Mouse (Mus musculus): Measurements from ENCODE around the gene Lta. TPM values are rescaled to one million over a fixed set of nuclear protein-coding genes. Genes with fewer than 3 reads are reported as not detected.

Lta gene
- polyA plus RNA-seq (2012; ENCODE audit: low replicate concordance), result 4.2 and 5.6 TPM in 2 replicates

DNA sequence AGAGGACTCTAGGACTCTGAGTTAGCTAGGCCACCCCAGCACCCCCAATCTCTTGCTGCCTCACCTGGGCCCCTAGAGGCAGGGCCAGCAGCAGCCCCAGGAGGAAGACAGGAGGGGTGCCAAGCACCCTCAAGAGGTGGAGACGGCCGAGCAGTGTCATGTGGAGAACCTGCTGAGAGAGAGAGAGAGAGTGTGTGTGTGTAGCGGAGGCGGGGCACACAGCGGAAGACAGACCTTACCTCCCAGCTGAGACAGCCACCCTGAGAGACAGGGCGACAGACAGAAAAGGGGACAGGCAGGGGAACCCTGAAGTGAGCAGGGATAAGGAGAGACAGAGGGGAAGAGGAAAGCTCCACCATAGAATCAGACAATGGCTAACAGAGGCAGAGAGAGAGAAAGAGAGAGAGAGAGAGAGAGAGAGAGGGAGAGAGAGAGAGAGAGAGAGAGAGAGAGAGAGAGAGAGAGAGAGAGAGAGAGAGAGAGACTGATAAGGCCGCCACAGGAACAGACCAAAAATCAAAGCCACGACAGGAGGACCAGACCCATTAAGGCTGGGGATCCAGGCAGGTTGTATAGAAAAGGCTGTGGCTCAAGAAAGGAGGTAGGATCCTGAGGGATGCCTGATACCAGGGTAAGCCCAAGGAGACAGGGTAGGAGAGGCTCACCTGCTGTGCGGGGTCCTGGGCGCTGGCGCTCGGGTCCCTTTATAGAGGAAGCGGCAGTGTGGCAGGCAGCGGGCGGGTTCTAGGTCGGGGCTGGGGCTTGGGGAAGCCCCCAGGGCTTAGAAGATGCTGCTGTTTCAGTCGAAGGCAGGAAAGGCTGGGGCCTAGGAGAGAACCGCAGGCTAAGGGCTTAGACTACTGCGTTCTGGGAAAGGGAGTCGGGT, at the start of gene Lta:
Lta (minus strand) TSS at position 858 of the 886 bp plus-strand sequence.

DNA sequence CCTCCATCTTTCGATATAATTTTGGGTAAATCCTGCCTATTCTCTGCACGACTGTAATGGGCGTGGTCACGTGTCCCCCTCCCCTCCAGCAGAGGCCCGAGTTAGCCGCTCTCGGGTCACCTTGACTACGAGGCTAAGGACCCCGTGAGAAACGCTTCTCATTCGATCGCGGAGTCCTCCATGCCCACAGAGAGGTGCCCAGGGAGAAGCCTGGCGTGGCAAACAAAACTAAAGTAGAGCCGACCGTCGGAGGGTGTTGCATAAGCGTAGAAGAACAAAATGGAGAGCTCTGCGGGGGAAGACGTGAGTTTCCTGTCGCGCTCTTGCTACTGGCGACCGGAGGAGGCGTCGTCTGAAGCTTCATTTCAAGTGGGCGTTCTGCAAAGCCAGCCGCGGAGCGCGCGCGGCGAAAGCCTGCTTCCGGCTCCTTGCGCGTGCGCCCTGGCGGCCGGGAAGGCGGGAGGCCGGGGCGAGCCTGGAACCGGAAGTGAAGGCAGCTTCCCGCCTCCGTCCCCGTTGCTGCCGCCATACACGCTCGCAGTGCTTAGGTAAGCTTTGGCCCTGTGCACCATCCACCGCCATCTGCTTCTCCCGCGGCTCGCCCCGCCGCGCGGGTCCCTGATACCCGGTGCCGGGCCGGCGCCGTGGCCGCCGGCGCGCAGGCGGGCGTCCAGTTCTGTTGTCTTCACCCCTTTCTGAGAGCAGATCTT, 36.3 kb upstream of the Lta start, which contains the start of gene Ddx39b:
Ddx39b (plus strand) TSS at position 442 of the 710 bp plus-strand sequence.

DNA sequence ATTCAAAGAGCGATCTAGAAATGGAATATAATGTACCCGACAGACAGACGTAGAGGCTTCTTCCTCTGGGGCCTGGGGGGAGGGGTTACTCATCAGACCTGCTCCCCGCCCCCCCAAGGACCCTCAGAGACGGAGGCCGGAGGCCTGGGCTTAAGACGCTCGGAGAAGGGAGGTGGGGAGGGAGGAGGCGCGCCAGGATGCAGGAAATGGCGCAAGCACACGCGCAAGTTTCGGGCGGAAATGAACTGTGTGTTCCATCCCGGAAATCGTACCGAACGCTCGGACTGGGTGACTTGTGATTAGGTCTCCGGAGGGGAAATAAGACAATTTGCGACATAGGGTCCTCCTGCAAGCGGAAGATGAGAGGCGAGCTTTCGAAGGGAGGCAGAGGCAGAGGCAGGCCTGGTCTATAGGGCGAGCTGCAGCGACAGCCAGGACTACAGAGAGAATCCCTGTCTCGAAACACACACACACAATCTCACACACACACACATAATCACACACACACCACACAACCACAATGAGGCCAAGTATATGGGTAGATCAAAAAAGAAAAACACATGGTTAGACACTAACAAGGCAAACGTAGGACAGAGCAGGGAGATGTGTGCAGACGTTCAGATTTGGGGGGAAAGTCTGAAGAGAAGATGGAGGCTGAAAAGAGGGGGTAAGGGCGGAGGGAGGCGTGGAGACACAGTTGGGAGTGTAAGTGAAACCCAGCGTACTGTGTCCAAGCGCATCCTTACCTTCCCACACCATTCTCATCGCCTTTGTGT, 30.7 kb upstream of the Lta start, which contains the start of gene Nfkbil1:
Nfkbil1 (minus strand) TSS at position 179 of the 776 bp plus-strand sequence.

DNA sequence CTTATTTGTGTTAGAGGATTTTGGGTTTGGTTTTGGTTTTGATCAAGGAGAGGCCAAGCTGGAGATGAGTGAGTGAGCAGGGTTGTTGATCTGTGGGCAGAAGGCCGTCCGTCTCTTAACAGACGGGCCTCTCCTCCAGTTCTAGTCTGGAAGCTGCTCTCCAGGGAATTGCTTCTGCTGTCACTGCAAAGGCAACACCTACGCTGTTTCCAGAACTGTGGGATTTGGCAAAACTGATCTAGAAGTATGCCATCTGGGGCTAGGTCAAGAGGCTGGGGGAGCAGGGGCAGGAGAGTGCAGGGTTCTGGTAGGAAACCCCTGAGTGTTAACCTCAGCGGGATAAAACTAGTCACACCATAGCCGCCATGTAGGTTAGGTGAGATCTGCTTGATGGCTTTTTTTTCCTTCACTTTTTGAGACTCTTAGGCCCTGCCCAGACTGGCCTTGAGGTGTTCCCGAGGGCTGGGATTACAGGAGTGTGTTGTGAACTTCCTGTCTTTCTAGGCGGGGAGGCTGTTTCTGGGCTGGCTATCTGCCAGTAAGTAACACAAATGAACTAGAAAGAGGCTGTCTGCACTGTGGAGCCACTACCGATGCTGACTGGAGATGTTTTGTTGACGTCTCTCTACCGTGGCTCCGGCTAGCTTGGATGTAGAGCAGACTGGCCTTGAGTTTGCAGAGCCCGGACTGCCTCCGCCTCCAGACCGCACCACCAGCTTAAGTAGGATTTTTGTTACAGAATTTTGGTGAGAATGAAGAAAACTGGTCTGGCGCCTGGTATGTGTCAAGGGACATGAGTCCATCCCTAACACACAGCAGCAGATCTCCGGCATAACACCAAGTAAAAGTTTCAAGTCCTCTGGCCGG, 28.2 kb upstream of the Lta start, which contains the start of gene Atp6v1g2:
Atp6v1g2 (plus strand) TSS at position 547 of the 867 bp plus-strand sequence.

DNA sequence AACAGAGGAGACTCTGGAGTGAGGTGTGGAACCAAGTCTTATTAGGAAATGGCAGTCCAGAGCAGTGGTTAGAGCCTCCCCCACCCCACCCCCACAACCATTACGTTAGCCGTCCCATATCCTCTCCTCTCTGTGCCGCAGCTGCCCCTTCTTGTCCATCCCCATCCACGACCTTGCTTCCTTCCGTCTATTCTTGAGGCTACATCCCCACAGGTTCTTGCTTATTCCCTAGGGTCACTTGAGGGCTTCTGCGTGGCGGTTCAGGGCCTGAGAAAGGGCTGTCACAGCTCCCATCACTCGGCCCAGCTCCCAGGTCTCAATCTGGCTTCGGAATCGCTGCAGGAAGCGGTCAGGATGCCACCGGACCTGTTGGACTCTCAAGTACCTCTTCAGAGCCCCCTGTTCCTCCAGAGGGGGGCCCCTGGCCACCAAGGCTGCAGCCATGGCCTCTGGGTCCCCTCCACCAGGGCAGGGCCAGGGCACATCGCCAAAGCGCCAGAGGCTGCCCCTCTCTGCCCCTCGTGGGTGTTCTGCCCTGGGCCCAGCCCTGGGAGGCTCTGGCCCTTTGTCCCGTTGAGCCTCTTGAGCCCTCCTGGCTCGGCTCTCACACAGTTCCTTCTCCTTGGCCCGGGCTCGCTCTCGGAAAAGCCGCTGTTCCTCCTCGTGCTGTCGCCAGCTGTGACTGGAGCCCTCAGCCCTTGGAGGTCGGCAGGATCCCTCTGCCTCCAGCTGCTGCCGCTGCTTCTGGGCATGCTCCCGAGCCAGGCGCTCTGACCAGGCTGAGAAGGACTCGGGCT, 15.2 kb upstream of the Lta start, which contains the start of gene Gm16181:
Gm16181 (plus strand) TSS at position 679 of the 797 bp plus-strand sequence.

DNA sequence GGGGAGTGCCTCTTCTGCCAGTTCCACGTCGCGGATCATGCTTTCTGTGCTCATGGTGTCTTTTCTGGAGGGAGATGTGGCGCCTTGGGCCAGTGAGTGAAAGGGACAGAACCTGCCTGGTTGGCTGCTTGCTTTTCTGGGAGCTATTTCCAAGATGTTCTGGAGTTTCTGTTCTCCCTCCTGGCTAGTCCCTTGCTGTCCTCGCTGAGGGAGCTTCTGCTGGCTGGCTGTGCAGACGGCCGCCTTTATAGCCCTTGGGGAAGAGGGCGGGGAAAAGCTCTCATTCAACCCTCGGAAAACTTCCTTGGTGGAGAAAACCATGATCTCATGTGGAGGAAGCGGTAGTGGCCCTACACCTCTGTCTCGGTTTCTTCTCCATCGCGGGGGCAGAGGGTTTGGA, 3.4 kb downstream of the Lta start, which contains the start of gene Tnf:
Tnf (minus strand) TSS at position 221 of the 400 bp plus-strand sequence.

DNA sequence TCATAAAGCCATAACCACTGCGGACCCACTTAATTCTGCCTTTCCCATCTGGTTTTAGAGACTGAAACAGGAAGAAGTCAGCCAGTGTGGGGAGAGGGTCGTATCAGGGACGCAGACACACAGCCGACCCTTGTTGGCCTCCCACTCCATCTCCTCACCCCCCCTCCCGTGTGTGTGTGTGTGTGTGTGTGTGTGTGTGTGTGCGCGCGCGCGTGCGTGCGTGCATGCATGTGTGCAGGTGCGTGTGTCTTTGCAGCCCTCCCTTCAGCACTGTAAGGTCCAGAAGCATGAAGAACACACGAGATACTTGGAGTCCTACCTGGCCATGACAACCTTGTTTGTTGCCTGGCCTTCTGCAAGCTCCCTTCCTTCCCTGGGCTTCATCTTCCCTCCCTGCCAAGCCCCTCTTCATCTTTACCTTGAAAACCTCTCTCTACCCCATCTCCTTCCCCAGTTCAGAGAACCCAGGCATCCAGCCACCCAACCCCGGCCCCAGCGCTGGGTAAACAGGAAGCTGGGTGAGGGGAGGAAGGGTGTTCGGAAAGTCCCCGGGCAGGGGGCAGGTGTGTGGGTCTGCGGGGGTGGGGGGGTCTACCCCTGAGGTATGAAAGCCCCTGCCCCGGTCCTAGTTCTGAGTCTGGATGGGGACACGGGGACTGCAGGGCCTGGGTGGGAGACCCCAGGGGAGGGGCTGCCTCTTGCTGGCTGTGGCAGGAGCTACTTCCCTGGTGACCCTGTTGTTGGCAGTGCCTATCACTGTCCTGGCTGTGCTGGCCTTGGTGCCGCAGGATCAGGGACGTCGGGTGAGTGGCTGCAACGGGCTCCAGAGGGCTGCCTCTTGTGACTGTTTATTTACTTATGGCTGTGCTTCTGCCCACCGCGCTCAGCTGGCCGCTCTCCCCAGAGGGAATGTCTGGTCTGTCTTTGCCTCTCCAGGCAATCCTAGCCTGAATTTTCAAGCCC, 11.0 kb downstream of the Lta start, which contains the start of gene Ltb:
Ltb (plus strand) TSS at position 559 of the 963 bp plus-strand sequence.

DNA sequence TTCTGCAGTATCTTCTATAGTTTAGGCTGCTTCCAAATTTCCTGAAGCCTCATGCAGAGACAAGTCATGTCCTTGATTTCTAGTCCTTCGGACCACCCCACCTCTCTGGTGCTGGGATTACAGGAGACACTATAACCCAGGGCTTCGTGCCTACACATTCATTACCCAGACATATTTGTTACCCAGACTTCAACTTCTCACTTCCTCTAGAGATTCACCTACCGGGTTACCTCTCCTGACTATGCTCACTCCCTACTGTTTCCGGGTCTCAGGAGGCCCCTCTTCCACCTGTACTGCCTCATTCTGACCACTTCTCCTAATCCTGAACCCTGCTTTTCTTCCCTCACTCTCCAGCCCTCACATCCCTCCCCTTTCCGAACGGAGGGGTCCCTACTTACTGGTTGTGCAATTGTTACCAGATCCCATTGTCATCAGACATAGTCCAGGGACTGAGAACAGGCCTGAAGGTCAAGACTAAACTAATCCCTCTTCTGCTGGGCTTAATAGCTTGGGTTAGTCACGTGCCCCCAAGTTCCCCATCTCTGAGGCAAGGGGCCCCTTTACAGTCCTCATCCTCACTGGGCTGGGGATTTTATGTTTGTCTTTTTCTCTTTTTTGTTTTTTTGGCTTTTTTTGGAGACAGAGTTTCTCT, 17.1 kb downstream of the Lta start, which contains the start of gene Lst1:
Lst1 (minus strand) TSS at position 481 of the 652 bp plus-strand sequence.

DNA sequence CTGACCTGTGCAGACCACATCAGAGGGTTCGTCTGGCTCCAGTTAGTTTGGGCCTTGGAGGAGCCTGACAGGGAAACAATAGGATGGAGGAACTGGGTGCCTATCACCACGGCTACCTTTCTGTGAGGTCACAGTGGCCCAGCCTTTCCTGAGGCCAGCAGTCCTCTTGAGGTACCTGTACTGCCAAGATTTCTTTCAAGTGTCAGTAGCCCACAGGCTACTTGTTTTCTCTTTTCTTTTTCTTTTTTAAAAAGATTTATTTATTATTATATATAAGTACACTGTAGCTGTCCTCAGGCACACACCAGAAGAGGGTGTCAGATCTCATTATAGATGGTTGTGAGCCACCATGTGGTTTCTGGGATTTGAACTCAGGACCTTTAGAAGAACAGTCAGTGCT, 29.2 kb downstream of the Lta start, which contains the start of gene Aif1:
Aif1 (minus strand) TSS at position 101 of the 400 bp plus-strand sequence.

DNA sequence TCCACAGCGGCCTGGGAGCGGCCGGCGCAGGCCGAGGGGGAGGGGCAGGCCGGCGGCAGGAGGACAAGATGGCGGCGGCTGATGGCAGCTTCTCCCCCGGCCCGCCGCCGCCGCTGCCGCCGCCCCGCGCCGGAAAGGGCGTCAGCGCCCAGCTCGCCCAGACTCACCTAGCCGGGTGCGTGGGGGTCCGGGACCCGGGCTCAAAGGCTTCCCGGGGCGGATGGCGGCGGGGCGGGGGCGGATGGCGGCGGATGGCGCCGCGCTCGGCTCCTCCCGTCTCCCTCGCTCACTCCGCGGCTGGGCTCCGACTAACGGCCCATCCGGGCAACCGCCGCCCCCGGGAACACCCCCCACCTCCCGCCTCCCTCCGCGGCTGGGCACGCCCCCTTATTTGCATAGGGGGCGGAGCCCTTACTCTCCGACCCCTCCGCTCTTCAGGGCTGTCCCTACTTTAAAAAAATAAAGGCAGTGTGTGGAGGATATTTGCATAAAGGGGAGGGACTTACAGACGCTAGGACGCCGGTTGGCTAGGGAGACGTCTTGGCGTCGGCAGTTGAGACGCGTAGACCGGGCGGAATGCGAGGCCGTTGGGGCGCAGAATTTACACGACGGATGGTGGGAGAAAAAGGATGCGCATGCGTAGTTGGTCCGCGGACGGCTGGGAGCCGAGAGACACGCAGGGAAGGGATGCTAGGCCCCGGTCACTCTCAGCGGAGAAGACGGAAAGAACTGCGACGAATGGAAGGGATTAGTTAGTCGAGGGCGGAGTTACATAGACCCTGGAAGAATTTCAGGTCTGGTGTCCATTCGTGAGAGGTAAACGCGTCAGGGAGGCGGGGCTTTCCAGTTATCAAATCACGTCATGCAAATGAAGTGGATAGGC, 40.3 kb downstream of the Lta start, which contains the start of gene Prrc2a:
Prrc2a (minus strand) TSS at position 330 of the 883 bp plus-strand sequence.

Other genes with a start within 250 kb of the Lta start
- 16.5 and 41.3 TPM in 2 replicates for gene Hspa1b, start 246.1 kb downstream of the Lta start, polyA plus RNA-seq (2012; ENCODE audit: low replicate concordance)
- gene Gm20481, start 235.4 kb downstream of the Lta start, polyA plus RNA-seq (2012; ENCODE audit: low replicate concordance), result not detected in 2 replicates
- gene Hspa1a, start 233.2 kb downstream of the Lta start, polyA plus RNA-seq (2012; ENCODE audit: low replicate concordance), result 3.5 and 6.7 TPM in 2 replicates
- not detected in 2 replicates for gene Hspa1l, start 232.6 kb downstream of the Lta start, polyA plus RNA-seq (2012; ENCODE audit: low replicate concordance)
- 146 and 328 TPM in 2 replicates for gene Lsm2, start 223.5 kb downstream of the Lta start, polyA plus RNA-seq (2012; ENCODE audit: low replicate concordance)
- gene Vars, start 204.4 kb downstream of the Lta start, polyA plus RNA-seq (2012; ENCODE audit: low replicate concordance), result 1,671 and 2,394 TPM in 2 replicates
- 1.2 and 1.8 TPM in 2 replicates for gene Vwa7, start 188.8 kb downstream of the Lta start, polyA plus RNA-seq (2012; ENCODE audit: low replicate concordance)
- gene Sapcd1, start 177.3 kb downstream of the Lta start, polyA plus RNA-seq (2012; ENCODE audit: low replicate concordance), result 8.2 and 32.0 TPM in 2 replicates
- 33.3 and 82.0 TPM in 2 replicates for gene Msh5, start 158.6 kb downstream of the Lta start, polyA plus RNA-seq (2012; ENCODE audit: low replicate concordance)
- 197 and 295 TPM in 2 replicates for gene Clic1, start 155.4 kb downstream of the Lta start, polyA plus RNA-seq (2012; ENCODE audit: low replicate concordance)
- 22.4 and 54.0 TPM in 2 replicates for gene Ddah2, start 146.3 kb downstream of the Lta start, polyA plus RNA-seq (2012; ENCODE audit: low replicate concordance)
- gene Ly6g6c, start 140.0 kb downstream of the Lta start, polyA plus RNA-seq (2012; ENCODE audit: low replicate concordance), result 0.34 TPM in 1 of 2 replicates, not detected in the other
- 0.27 and 0.54 TPM in 2 replicates for gene Mpig6b, start 139.2 kb downstream of the Lta start, polyA plus RNA-seq (2012; ENCODE audit: low replicate concordance)
- not detected in 2 replicates for gene Ly6g6e, start 128.4 kb downstream of the Lta start, polyA plus RNA-seq (2012; ENCODE audit: low replicate concordance)
- gene Ly6g6d, start 127.3 kb downstream of the Lta start, polyA plus RNA-seq (2012; ENCODE audit: low replicate concordance), result not detected in 2 replicates
- gene Ly6g6f, start 119.7 kb downstream of the Lta start, polyA plus RNA-seq (2012; ENCODE audit: low replicate concordance), result 0.31 TPM in 1 of 2 replicates, not detected in the other
- gene Abhd16a, start 116.1 kb downstream of the Lta start, polyA plus RNA-seq (2012; ENCODE audit: low replicate concordance), result 312 and 354 TPM in 2 replicates
- not detected in 2 replicates for gene Ly6g5c, start 97.1 kb downstream of the Lta start, polyA plus RNA-seq (2012; ENCODE audit: low replicate concordance)
- 0.71 TPM in 1 of 2 replicates, not detected in the other for gene Ly6g5b, start 89.9 kb downstream of the Lta start, polyA plus RNA-seq (2012; ENCODE audit: low replicate concordance)
- gene Gpank1, start 83.9 kb downstream of the Lta start, polyA plus RNA-seq (2012; ENCODE audit: low replicate concordance), result 76.3 and 112 TPM in 2 replicates
- gene Csnk2b, start 83.3 kb downstream of the Lta start, polyA plus RNA-seq (2012; ENCODE audit: low replicate concordance), result 69.5 and 70.4 TPM in 2 replicates
- 9.5 and 12.1 TPM in 2 replicates for gene D17H6S53E, start 79.0 kb downstream of the Lta start, polyA plus RNA-seq (2012; ENCODE audit: low replicate concordance)
- 0.24 TPM in 1 of 2 replicates, not detected in the other for gene Apom, start 73.3 kb downstream of the Lta start, polyA plus RNA-seq (2012; ENCODE audit: low replicate concordance)
- 803 and 946 TPM in 2 replicates for gene Bag6, start 70.2 kb downstream of the Lta start, polyA plus RNA-seq (2012; ENCODE audit: low replicate concordance)
- 1,544 and 3,522 TPM in 2 replicates for gene Prrc2a, start 40.5 kb downstream of the Lta start, polyA plus RNA-seq (2012; ENCODE audit: low replicate concordance)
- 1.9 and 3.8 TPM in 2 replicates for gene Aif1, start 29.3 kb downstream of the Lta start, polyA plus RNA-seq (2012; ENCODE audit: low replicate concordance)
- gene Lst1, start 16.9 kb downstream of the Lta start, polyA plus RNA-seq (2012; ENCODE audit: low replicate concordance), result 1.1 and 24.0 TPM in 2 replicates
- gene Ltb, start 10.9 kb downstream of the Lta start, polyA plus RNA-seq (2012; ENCODE audit: low replicate concordance), result 75.8 and 165 TPM in 2 replicates
- 2.6 and 2.7 TPM in 2 replicates for gene Tnf, start 3.3 kb downstream of the Lta start, polyA plus RNA-seq (2012; ENCODE audit: low replicate concordance)
- gene Gm16181, start 15.5 kb upstream of the Lta start, polyA plus RNA-seq (2012; ENCODE audit: low replicate concordance), result not detected in 2 replicates
- 0.69 and 1.2 TPM in 2 replicates for gene Atp6v1g2, start 28.3 kb upstream of the Lta start, polyA plus RNA-seq (2012; ENCODE audit: low replicate concordance)
- gene Nfkbil1, start 30.4 kb upstream of the Lta start, polyA plus RNA-seq (2012; ENCODE audit: low replicate concordance), result 31.5 and 40.3 TPM in 2 replicates
- gene Ddx39b, start 36.4 kb upstream of the Lta start, polyA plus RNA-seq (2012; ENCODE audit: low replicate concordance), result 114 and 195 TPM in 2 replicates
- 138 and 236 TPM in 2 replicates for gene H2-D1, start 57.4 kb upstream of the Lta start, polyA plus RNA-seq (2012; ENCODE audit: low replicate concordance)
- 2.6 and 3.1 TPM in 2 replicates for gene H2-Q1, start 115.1 kb upstream of the Lta start, polyA plus RNA-seq (2012; ENCODE audit: low replicate concordance)
- gene H2-Q2, start 136.9 kb upstream of the Lta start, polyA plus RNA-seq (2012; ENCODE audit: low replicate concordance), result 1.7 and 1.8 TPM in 2 replicates
- 114 and 185 TPM in 2 replicates for gene H2-Q4, start 174.3 kb upstream of the Lta start, polyA plus RNA-seq (2012; ENCODE audit: low replicate concordance)
- gene H2-Q6, start 219.5 kb upstream of the Lta start, polyA plus RNA-seq (2012; ENCODE audit: low replicate concordance), result 67.9 and 111 TPM in 2 replicates
- gene H2-Q7, start 233.8 kb upstream of the Lta start, polyA plus RNA-seq (2012; ENCODE audit: low replicate concordance), result 8.4 and 19.9 TPM in 2 replicates